Mouse (Mus musculus): ENCODE results near the gene Pard3b. TPM values are rescaled to one million over a fixed set of nuclear protein-coding genes. Genes with fewer than 3 reads are reported as not detected.

Gene Pard3b
- polyA plus RNA-seq, 1 experiment: 0.71 TPM

DNA sequence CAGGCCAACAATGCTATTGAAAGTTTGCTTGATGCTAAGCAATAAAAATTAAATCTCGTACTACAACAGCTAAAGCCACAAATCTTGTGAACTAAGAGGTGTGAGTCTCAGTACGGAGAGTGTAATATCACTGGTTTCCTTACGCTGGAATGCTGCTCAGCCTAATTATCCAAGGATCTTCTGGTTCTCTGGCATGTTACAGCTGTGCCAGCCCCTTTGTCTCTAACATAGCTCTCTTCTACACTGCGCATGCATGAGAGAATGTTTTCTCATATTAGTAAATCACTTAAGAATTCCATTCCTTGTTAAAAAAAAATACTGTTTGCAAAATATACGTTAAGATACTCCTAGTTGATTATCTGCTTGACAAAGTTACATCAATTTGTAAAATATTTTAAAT lies 211.8 kb downstream of the Pard3b start:
- Histone ChIP-seq H3K36me3 (ENCODE audit: control insufficient read depth, insufficient read depth, low read length) (no peaks in the 10 kb centered on the region), H3K4me1 (replicated peaks; ENCODE audit: control insufficient read depth, insufficient read depth, low read length) (no peaks in the 10 kb centered on the region), H3K27ac (ENCODE audit: control insufficient read depth, insufficient read depth, low read length) (no peak overlapping the region), H3K4me3 (ENCODE audit: control insufficient read depth, insufficient read depth, low read length) (no peak overlapping the region), H3K27me3 (ENCODE audit: control insufficient read depth, insufficient read depth, low read length) (no peaks in the 10 kb centered on the region)
- no peak for TF ChIP-seq POLR2A (IDR thresholded peaks at IDR 0.05; ENCODE audit: control insufficient read depth, extremely low read depth, insufficient read depth, low read length, poor library complexity)
- TF ChIP-seq CTCF (IDR thresholded peaks at IDR 0.05; ENCODE audit: borderline replicate concordance, control insufficient read depth, extremely low read depth, insufficient read depth, low read length, poor library complexity): no peak
- DNase-seq: no peak
- 95% methylated on average over 5 of the region's 5 CpGs for WGBS

DNA sequence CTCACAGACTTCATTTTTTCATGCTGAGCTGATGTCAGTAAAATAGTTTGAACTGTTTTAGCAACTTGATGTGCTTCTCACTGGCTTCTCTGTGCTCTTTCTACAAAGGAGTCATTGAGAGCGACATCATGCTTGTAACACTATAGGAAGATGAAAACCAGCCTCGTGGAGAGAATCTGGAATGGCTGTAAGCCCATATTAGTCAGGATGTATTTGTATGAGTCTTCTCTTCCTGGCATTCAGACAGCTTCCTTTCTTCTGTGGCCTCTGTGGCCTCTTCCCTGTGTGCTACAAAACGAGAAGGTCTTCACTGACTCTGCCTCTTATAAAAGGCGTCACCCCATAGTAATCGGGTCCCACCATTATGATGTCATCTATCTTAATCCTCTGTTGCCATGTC lies 212.6 kb downstream of the Pard3b start:
- TF ChIP-seq POLR2A (IDR thresholded peaks at IDR 0.05; ENCODE audit: control insufficient read depth, extremely low read depth, insufficient read depth, low read length, poor library complexity) (no peak), CTCF (IDR thresholded peaks at IDR 0.05; ENCODE audit: borderline replicate concordance, control insufficient read depth, extremely low read depth, insufficient read depth, low read length, poor library complexity) (no peak)

DNA sequence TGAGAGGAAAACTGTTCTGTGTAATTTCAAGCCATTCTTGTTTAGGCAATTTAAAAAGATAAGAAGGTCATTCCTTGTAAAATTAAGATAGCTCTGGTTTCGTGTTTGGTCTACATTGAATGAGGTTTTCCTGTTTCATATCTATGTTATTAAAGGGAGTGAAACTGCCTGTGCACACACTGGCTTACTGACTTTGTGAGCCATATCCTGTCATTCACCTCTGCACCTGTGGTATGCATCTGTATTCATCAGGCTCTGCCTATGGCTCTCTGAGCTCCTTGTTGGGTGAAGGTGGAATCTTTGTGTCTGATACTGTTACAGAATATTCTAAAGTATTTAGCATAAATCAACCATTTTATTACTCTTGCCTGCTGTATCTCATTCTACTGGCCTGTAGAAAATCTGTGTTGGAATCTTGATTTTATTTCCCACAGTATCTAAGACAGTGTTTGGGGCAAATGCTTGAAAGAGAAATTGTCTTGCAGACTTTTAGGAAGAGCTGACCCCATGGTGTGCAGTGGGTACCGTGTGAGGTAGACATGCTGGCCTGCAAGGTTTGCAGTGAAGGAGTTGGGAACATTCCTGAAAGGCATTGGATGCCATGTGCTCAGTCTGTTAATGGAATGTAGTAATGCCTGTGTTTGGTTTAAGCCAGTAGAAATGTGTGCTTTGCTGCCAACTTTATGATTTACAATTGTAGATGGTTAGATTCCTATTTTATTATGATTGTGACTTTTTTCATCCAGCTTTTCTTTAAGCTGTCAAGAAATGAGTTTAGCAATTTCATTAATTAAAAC lies 228.9 kb downstream of the Pard3b start:
- Histone ChIP-seq H3K4me3 (ENCODE audit: control insufficient read depth, insufficient read depth, low read length) (no peak overlapping the region), H3K27me3 (ENCODE audit: control insufficient read depth, insufficient read depth, low read length) (no peaks in the 10 kb centered on the region), H3K4me1 (replicated peaks; ENCODE audit: control insufficient read depth, insufficient read depth, low read length) (no peaks in the 10 kb centered on the region), H3K27ac (ENCODE audit: control insufficient read depth, insufficient read depth, low read length) (no peak overlapping the region), H3K36me3 (ENCODE audit: control insufficient read depth, insufficient read depth, low read length) (no peaks in the 10 kb centered on the region)
- 83% methylated on average over 2 of the region's 2 CpGs for WGBS
- TF ChIP-seq CTCF (IDR thresholded peaks at IDR 0.05; ENCODE audit: borderline replicate concordance, control insufficient read depth, extremely low read depth, insufficient read depth, low read length, poor library complexity) (no peak), POLR2A (IDR thresholded peaks at IDR 0.05; ENCODE audit: control insufficient read depth, extremely low read depth, insufficient read depth, low read length, poor library complexity) (no peak)
- DNase-seq: no peak

More for the DNA sequence above, 212.6 kb downstream of the Pard3b start:
- DNase-seq: no peak
- H3K27ac ChIP-seq (ENCODE audit: control insufficient read depth, insufficient read depth, low read length): no peak overlapping the region
- no peaks in the 10 kb centered on the region for H3K4me1 ChIP-seq (replicated peaks; ENCODE audit: control insufficient read depth, insufficient read depth, low read length)
- no peak overlapping the region for H3K4me3 ChIP-seq (ENCODE audit: control insufficient read depth, insufficient read depth, low read length)
- no peaks in the 10 kb centered on the region for H3K36me3 ChIP-seq (ENCODE audit: control insufficient read depth, insufficient read depth, low read length)
- no peaks in the 10 kb centered on the region for H3K27me3 ChIP-seq (ENCODE audit: control insufficient read depth, insufficient read depth, low read length)
- WGBS: 73% methylated on average over 5 of the region's 5 CpGs

DNA sequence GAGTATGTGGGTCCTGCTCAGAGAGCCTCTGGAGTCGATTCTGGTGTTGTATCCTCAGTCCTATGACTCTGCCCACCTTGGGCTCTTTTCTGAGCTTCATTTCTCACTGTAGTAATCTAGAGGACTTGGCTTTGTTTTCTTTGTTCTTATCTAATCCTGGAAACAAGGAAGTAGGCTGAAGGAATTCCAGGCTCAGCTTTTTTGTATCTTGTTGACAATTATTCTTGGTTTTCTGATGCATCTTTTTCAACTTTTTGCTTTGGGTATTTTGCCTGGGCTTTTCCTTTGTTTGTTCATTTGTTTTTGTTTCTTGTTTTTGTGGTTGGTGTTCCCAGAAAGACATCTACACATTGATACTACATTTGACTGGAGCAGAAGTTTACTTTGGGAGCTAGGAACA lies 236.3 kb downstream of the Pard3b start:
- TF ChIP-seq CTCF (IDR thresholded peaks at IDR 0.05; ENCODE audit: borderline replicate concordance, control insufficient read depth, extremely low read depth, insufficient read depth, low read length, poor library complexity): no peak
- TF ChIP-seq POLR2A (IDR thresholded peaks at IDR 0.05; ENCODE audit: control insufficient read depth, extremely low read depth, insufficient read depth, low read length, poor library complexity): no peak

DNA sequence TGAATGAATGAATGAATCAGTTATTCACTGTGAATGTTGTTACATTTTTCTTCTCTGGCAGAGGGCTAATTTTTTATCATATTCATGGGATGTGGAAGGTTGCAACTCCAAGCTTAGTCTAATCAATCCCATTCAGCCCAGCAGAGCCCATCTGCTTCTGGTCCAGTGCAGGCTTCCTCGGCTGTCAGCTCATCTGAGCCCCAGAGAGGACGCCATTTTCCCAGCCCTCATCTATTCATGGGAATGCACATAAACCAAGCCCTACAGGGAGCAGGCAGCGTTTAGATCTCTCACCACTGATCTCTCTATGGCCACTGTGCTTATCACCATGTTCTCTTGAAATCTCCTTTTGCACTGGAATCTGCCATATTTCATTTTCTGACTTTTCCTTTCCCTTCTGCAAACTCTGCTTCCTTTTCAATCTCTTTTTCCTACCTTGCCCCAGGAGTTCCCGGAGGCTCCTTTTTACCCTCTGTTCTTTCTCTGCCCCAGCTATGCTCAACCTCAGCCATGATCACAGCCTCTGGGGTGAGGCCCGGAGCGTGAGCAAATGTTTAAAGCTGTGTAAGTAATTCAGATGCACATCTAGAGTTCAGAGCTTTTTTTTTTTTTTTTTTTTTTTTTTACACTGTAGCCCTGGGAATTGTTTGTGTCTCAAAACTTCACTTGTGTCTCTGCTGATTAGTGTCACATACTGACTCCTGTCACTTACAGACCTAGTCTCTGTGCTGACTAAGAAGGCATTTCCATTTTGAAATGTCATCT lies 241.3 kb downstream of the Pard3b start:
- Histone ChIP-seq H3K36me3 (ENCODE audit: control insufficient read depth, insufficient read depth, low read length) (no peaks in the 10 kb centered on the region), H3K4me3 (ENCODE audit: control insufficient read depth, insufficient read depth, low read length) (no peak overlapping the region), H3K27ac (ENCODE audit: control insufficient read depth, insufficient read depth, low read length) (no peak overlapping the region), H3K4me1 (replicated peaks; ENCODE audit: control insufficient read depth, insufficient read depth, low read length) (no peaks in the 10 kb centered on the region), H3K27me3 (ENCODE audit: control insufficient read depth, insufficient read depth, low read length) (no peaks in the 10 kb centered on the region)
- no peak for TF ChIP-seq CTCF (IDR thresholded peaks at IDR 0.05; ENCODE audit: borderline replicate concordance, control insufficient read depth, extremely low read depth, insufficient read depth, low read length, poor library complexity)
- no peak for TF ChIP-seq POLR2A (IDR thresholded peaks at IDR 0.05; ENCODE audit: control insufficient read depth, extremely low read depth, insufficient read depth, low read length, poor library complexity)
- WGBS: 98% methylated on average over 6 of the region's 6 CpGs
- DNase-seq: no peak

More for the DNA sequence above, 236.3 kb downstream of the Pard3b start:
- Histone ChIP-seq H3K27ac (ENCODE audit: control insufficient read depth, insufficient read depth, low read length) (no peak overlapping the region), H3K4me3 (ENCODE audit: control insufficient read depth, insufficient read depth, low read length) (no peak overlapping the region), H3K36me3 (ENCODE audit: control insufficient read depth, insufficient read depth, low read length) (no peaks in the 10 kb centered on the region), H3K27me3 (ENCODE audit: control insufficient read depth, insufficient read depth, low read length) (no peaks in the 10 kb centered on the region), H3K4me1 (replicated peaks; ENCODE audit: control insufficient read depth, insufficient read depth, low read length) (no peaks in the 10 kb centered on the region)
- DNase-seq: no peak
- 71% methylated on average over 1 of the region's 1 CpGs for WGBS

DNA sequence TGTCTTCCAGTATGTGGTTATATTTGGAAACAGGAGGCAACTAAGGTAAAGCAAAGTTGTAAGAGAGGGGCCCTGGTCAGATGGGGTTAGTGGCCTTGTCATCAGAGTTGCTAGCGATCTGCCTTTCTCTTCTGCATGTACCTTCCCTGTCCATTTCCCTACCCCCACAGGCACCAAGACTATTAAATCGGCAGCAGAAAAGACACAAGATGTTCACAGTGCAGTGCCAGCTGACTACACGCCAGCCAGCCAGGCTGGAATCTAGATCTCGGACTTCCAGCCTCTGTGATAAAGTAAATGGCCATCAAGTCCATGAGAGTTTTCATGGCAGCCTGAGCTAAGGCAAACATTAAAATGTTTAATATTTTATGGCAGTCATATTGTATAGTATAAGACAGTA lies 257.4 kb downstream of the Pard3b start:
- TF ChIP-seq POLR2A (IDR thresholded peaks at IDR 0.05; ENCODE audit: control insufficient read depth, extremely low read depth, insufficient read depth, low read length, poor library complexity): no peak
- TF ChIP-seq CTCF (IDR thresholded peaks at IDR 0.05; ENCODE audit: borderline replicate concordance, control insufficient read depth, extremely low read depth, insufficient read depth, low read length, poor library complexity): no peak
- no peaks in the 10 kb centered on the region for H3K4me1 ChIP-seq (replicated peaks; ENCODE audit: control insufficient read depth, insufficient read depth, low read length)
- no peak for DNase-seq

More for the DNA sequence above, 257.4 kb downstream of the Pard3b start:
- H3K4me3 ChIP-seq (ENCODE audit: control insufficient read depth, insufficient read depth, low read length): no peak overlapping the region
- WGBS: 98% methylated on average over 4 of the region's 4 CpGs
- no peaks in the 10 kb centered on the region for H3K27me3 ChIP-seq (ENCODE audit: control insufficient read depth, insufficient read depth, low read length)
- no peak overlapping the region for H3K27ac ChIP-seq (ENCODE audit: control insufficient read depth, insufficient read depth, low read length)
- H3K36me3 ChIP-seq (ENCODE audit: control insufficient read depth, insufficient read depth, low read length): no peaks in the 10 kb centered on the region

All from thymus, adult 2 months (tissue).